7 mouse cellular contexts compared by ENCODE assay signal in the genomic region with DNA sequence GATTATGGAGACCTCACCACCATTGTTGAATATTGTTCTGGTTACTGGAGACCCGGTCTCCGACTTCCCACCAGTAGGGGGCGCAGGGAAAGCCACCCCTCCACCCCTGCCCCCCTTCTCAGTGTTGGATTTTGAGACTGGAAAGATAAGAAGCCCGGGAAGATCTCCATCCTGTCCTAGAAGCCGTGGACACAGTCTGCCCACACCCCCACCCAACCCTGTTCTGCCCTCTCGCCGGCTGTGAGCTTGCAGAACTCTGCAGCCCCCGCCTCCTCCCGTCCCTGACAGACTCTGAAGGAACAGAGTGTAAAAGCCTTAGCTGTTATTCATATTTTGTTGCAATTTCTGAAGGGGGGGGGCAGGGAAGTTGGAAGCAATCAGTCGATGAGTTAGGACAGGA. TPM values are rescaled to one million over a fixed set of nuclear protein-coding genes. Genes with fewer than 3 reads are reported as not detected.
DNase-seq lines count a peak whose midpoint lies in the region; ATAC-seq and TF ChIP-seq lines count a peak whose summit lies in the region.

No protein-coding gene starts in this region.

- H3K9me3 ChIP-seq in E14TG2a.4 (ENCODE audit: low read length), result no peaks in the 10 kb centered on the region
- no peaks in the 10 kb centered on the region for H3K9me3 ChIP-seq in heart, embryonic 15.5 days (replicated peaks)

- H3K36me3 ChIP-seq in E14TG2a.4 (ENCODE audit: insufficient read depth, low read length) (peaks cover 48% of the 10 kb centered on the region), macrophage (ENCODE audit: inconsistent target) (peaks cover 6% of the 10 kb centered on the region; the same call in 1 of the 2 replicates)
- peaks cover 16% of the 10 kb centered on the region for H3K36me3 ChIP-seq in heart, embryonic 15.5 days

- H3K9ac ChIP-seq in heart, embryonic 15.5 days, result no peak overlapping the region

- H3K27ac ChIP-seq in heart, embryonic 15.5 days, result peak overlapping the region; percentile 88
- peak overlapping the region; percentile 2; the same call in 1 of the 2 replicates for H3K27ac ChIP-seq in macrophage

- no peaks in the 10 kb centered on the region for H3K27me3 ChIP-seq in E14TG2a.4 (ENCODE audit: insufficient read depth, low read length)
- H3K27me3 ChIP-seq in heart, embryonic 15.5 days, result no peaks in the 10 kb centered on the region

- H3K4me3 ChIP-seq in E14TG2a.4 (replicated peaks; ENCODE audit: low read length), result peak overlapping the region; percentile 68
- 0 out of 2 replicates have a peak overlapping the region, but pooled peaks have one; percentile 6 for H3K4me3 ChIP-seq in heart, embryonic 15.5 days
- H3K4me3 ChIP-seq in macrophage (ENCODE audit: inconsistent target), result no peak overlapping the region

- H3K4me1 ChIP-seq in E14TG2a.4 (replicated peaks; ENCODE audit: low read depth, low read length), result peaks cover 95% of the 10 kb centered on the region
- peaks cover 82% of the 10 kb centered on the region for H3K4me1 ChIP-seq in heart, embryonic 15.5 days (replicated peaks)

- WGBS in heart, embryonic 15.5 days, result 9% methylated on average over 10 of the region's 10 CpGs
- 15% methylated on average over 10 of the region's 10 CpGs for WGBS in macrophage (ENCODE audit: missing documents)

- DNase-seq in 3T3-L1 (ENCODE audit: low read depth, low spot score), result peak; percentile 77
- peak; percentile 88 for DNase-seq in embryo, embryonic 10.5 days (ENCODE audit: low spot score)
- peak; percentile 88 for DNase-seq in kidney, postnatal 14 days
- DNase-seq in right cerebral cortex, adult 2 months (ENCODE audit: low spot score in 2 of 2), result peak; percentile 62 to 68

- TF ChIP-seq CTCF in E14TG2a.4 (conservative IDR thresholded peaks at IDR 0.05; ENCODE audit: low read length), result peak; percentile 51

- peak; percentile 37 for ATAC-seq in heart, embryonic 15.5 days (replicated peaks; ENCODE audit: insufficient number of reproducible peaks, insufficient read depth, low FRiP score, low read depth)

- peak overlapping the region; percentile 48 for H3K4me2 ChIP-seq in heart, embryonic 15.5 days

- peaks cover 88% of the 10 kb centered on the region for H3K79me2 ChIP-seq in macrophage (ENCODE audit: inconsistent target)

RNA-seq across cellular contexts. Expression of gene Rara, which starts 26.8 kb away (rescaled TPM):
- polyA plus RNA-seq in heart, embryonic 15.5 days (2015; fragmentation: Nextera tagmentation; extraction: Ambion mirVana), result 26.2 and 31.0 TPM in 2 replicates
- 10 to 100 TPM in 20 of 26 experiments, 1 to 10 TPM in 6; 7.0 to 27.6 (median 17.2) TPM for total RNA-seq in macrophage (2018; cell fraction: chromatin; rRNA removed)
- 10 to 100 TPM in 24 of 26 experiments, 1 to 10 TPM in 2; 7.8 to 33.7 (median 21.0) TPM for total RNA-seq in macrophage (2018; cell fraction: cytosol; rRNA removed)
- 10 to 100 TPM in 24 of 26 experiments, 1 to 10 TPM in 2; 6.3 to 35.2 (median 17.9) TPM for total RNA-seq in macrophage (2018; cell fraction: nucleus; rRNA removed)
- 13.3 to 17.5 TPM (median 13.4 TPM) in 3 replicates for polyA plus RNA-seq in macrophage (2018)

RNA-seq across cellular contexts. Expression of gene Gjd3, which starts 28.4 kb away (rescaled TPM):
- 3.6 and 4.4 TPM in 2 replicates for polyA plus RNA-seq in heart, embryonic 15.5 days (2015; fragmentation: Nextera tagmentation; extraction: Ambion mirVana)
- not detected for total RNA-seq in macrophage (2018; cell fraction: chromatin; rRNA removed)
- not detected for total RNA-seq in macrophage (2018; cell fraction: cytosol; rRNA removed)
- not detected for total RNA-seq in macrophage (2018; cell fraction: nucleus; rRNA removed)
- polyA plus RNA-seq in macrophage (2018), result not detected in 3 replicates

RNA-seq across cellular contexts. Expression of gene Cdc6, which starts 46.8 kb away (rescaled TPM):
- 14.2 and 20.4 TPM in 2 replicates for polyA plus RNA-seq in heart, embryonic 15.5 days (2015; fragmentation: Nextera tagmentation; extraction: Ambion mirVana)
- 1 to 10 TPM in 20 of 26 experiments, under 1 TPM in 6; 0.25 to 5.5 (median 2.3) TPM for total RNA-seq in macrophage (2018; cell fraction: chromatin; rRNA removed)
- total RNA-seq in macrophage (2018; cell fraction: cytosol; rRNA removed), result 1 to 10 TPM in 22 of 26 experiments, under 1 TPM in 4; 0.57 to 2.4 (median 1.4) TPM
- total RNA-seq in macrophage (2018; cell fraction: nucleus; rRNA removed), result 10 to 100 TPM in 1 of 26 experiments, 1 to 10 TPM in 23, under 1 TPM in 2; 0.58 to 22.6 (median 1.7) TPM
- 0.70 to 13.4 TPM (median 2.2 TPM) in 3 replicates for polyA plus RNA-seq in macrophage (2018)
